ENCODE assay signal across 8 mouse cellular contexts in genomic region chr11:30471187-30471586, GRCm38 (mm10). TPM values are rescaled to one million over a fixed set of nuclear protein-coding genes. Genes with fewer than 3 reads are reported as not detected.
DNase-seq lines count a peak whose midpoint lies in the region; ATAC-seq lines count a peak whose summit lies in the region.

No protein-coding gene starts in this region.

- H3K36me3 ChIP-seq in heart, embryonic 14.5 days (ENCODE audit: control insufficient read depth, insufficient read depth, low read length) = no peaks in the 10 kb centered on the region
- no peaks in the 10 kb centered on the region for H3K36me3 ChIP-seq in hindbrain, embryonic 11.5 days (ENCODE audit: control insufficient read depth, insufficient read depth, low read length)
- H3K36me3 ChIP-seq in midbrain, embryonic 10.5 days = no peaks in the 10 kb centered on the region

- peak overlapping the region in 1 of 2 experiments; percentile 51; a peak in 1 of 4 replicates for H3K4me3 ChIP-seq in heart, embryonic 14.5 days (ENCODE audit: control insufficient read depth in 1 of 2, insufficient read depth in 1 of 2, low read depth in 1 of 2, low read length in 2 of 2)
- no peak overlapping the region for H3K4me3 ChIP-seq in hindbrain, embryonic 11.5 days (ENCODE audit: low read depth, low read length)
- H3K4me3 ChIP-seq in midbrain, embryonic 10.5 days = no peak overlapping the region

- peak overlapping the region; percentile 81 for H3K4me2 ChIP-seq in heart, embryonic 14.5 days (ENCODE audit: low read length)
- no peak overlapping the region for H3K4me2 ChIP-seq in hindbrain, embryonic 11.5 days (replicated peaks; ENCODE audit: low read depth, low read length)

- H3K27ac ChIP-seq in heart, embryonic 14.5 days (replicated peaks in 1 of 2; ENCODE audit: control insufficient read depth in 1 of 2, insufficient read depth in 1 of 2, low read depth in 2 of 2, low read length in 2 of 2) = peak overlapping the region; percentile 67 to 91
- no peak overlapping the region for H3K27ac ChIP-seq in hindbrain, embryonic 11.5 days (ENCODE audit: low read depth, low read length)
- peak overlapping the region; percentile 84 for H3K27ac ChIP-seq in midbrain, embryonic 10.5 days (replicated peaks)

- DNase-seq in heart, adult 8-10 months (ENCODE audit: low spot score) = no peak
- peak; percentile 36 for DNase-seq in MN1 (ENCODE audit: low spot score)
- peak; percentile 6 for DNase-seq in hindbrain, embryonic 11.5 days (ENCODE audit: low spot score)
- no peak for DNase-seq in midbrain, embryonic 10.5 days (ENCODE audit: low spot score)
- DNase-seq in thymus, postnatal 0 days (ENCODE audit: low spot score) = no peak
- DNase-seq in right cerebral cortex, adult 18-20 months = no peak
- DNase-seq in ovary, postnatal 14 days (ENCODE audit: low spot score) = no peak

- no peak overlapping the region for H3K9ac ChIP-seq in heart, embryonic 14.5 days (ENCODE audit: low read length)
- H3K9ac ChIP-seq in hindbrain, embryonic 11.5 days (ENCODE audit: low read depth, low read length) = no peak overlapping the region

- ATAC-seq in heart, embryonic 14.5 days (ENCODE audit: insufficient number of reproducible peaks, insufficient read depth, low FRiP score, low read depth) = no peak
- no peak; the same call in 1 of the 2 replicates for ATAC-seq in hindbrain, embryonic 11.5 days (ENCODE audit: low FRiP score)

- H3K4me1 ChIP-seq in heart, embryonic 14.5 days (ENCODE audit: control insufficient read depth in 2 of 2, insufficient read depth in 2 of 2, low read length in 2 of 2) = peaks cover 4 to 17% of the 10 kb centered on the region in 2 experiments
- no peaks in the 10 kb centered on the region for H3K4me1 ChIP-seq in hindbrain, embryonic 11.5 days (replicated peaks; ENCODE audit: control insufficient read depth, insufficient read depth, low read length)
- H3K4me1 ChIP-seq in midbrain, embryonic 10.5 days = peaks cover 14% of the 10 kb centered on the region

- H3K27me3 ChIP-seq in heart, embryonic 14.5 days (ENCODE audit: control insufficient read depth, insufficient read depth, low read length) = no peaks in the 10 kb centered on the region
- no peaks in the 10 kb centered on the region for H3K27me3 ChIP-seq in hindbrain, embryonic 11.5 days (ENCODE audit: control insufficient read depth, insufficient read depth, low read length)
- H3K27me3 ChIP-seq in midbrain, embryonic 10.5 days (ENCODE audit: low read depth, poor library complexity, severe bottlenecking) = 0 out of 2 replicates have a peak, but pooled peaks cover 9% of the 10 kb centered on the region

- 57% methylated on average over 8 of the region's 8 CpGs for WGBS in heart, embryonic 14.5 days
- 75% methylated on average over 8 of the region's 8 CpGs for WGBS in hindbrain, embryonic 11.5 days
- 79% methylated on average over 8 of the region's 8 CpGs for WGBS in midbrain, embryonic 10.5 days

- H3K9me3 ChIP-seq in heart, embryonic 14.5 days (ENCODE audit: control insufficient read depth, low read length) = no peaks in the 10 kb centered on the region
- no peaks in the 10 kb centered on the region for H3K9me3 ChIP-seq in hindbrain, embryonic 11.5 days (ENCODE audit: control insufficient read depth, low read length)
- H3K9me3 ChIP-seq in midbrain, embryonic 10.5 days (replicated peaks) = no peaks in the 10 kb centered on the region

RNA-seq across cellular contexts. Expression of gene 4930505A04Rik, which starts 0.4 kb away (rescaled TPM):
- not detected in 2 replicates for polyA plus RNA-seq in heart, embryonic 14.5 days (2014; fragmentation: Nextera tagmentation; extraction: Ambion mirVana)
- not detected for total RNA-seq in heart, adult 8-10 months (2022)
- polyA plus RNA-seq in hindbrain, embryonic 11.5 days (2014; fragmentation: Nextera tagmentation; extraction: Ambion mirVana) = 0.28 TPM in 1 of 2 replicates, not detected in the other
- polyA plus RNA-seq in midbrain, embryonic 10.5 days (2016; fragmentation: Nextera tagmentation; extraction: Ambion mirVana) = not detected in 2 replicates
- not detected in 2 replicates for polyA plus RNA-seq in thymus, postnatal 0 days (2015; fragmentation: Nextera tagmentation; extraction: Ambion mirVana)

Comparison
In these comparisons a context has a peak if more than half of its experiments do, and no peak if none do; other contexts are left out.
1. DNase-seq: peak in MN1 (single experiment) and hindbrain, embryonic 11.5 days (single experiment); none in heart, adult 8-10 months (single experiment), midbrain, embryonic 10.5 days (single experiment), thymus, postnatal 0 days (single experiment), right cerebral cortex, adult 18-20 months (single experiment) and ovary, postnatal 14 days (single experiment).